Mouse (Mus musculus) megakaryocyte, embryonic 14.5 days (primary cell): ENCODE measurements around the gene Olfr693.

Experiments
- FLI1 ChIP-seq: IDR thresholded peaks from 2 replicates; pipeline ENCODE4 v1.6.1; 2012; ENCODE audit warnings: low read length, inconsistent platforms, mixed read lengths
- GATA1 ChIP-seq: IDR thresholded peaks from 3 replicates; pipeline ENCODE4 v1.6.1; 2012; ENCODE audit warnings: mixed read lengths, low read length, inconsistent platforms, borderline replicate concordance

- TF ChIP-seq GATA1 (no peak), FLI1 (no peak)
Observed at GRCm38 (mm10) chr7:106711463-106711862, 31.1 kb upstream of the Olfr693 start.
